Mouse (Mus musculus) bone marrow, adult 2 months (tissue): ENCODE results near the gene Hmx2.

Experiments
- CTCF ChIP-seq: fragments of 200-500 bp; IDR thresholded peaks from 2 replicates; pipeline ENCODE4 v1.5.1; 2011; ENCODE audit warnings: low read length, control low read depth; ENCODE audit not compliant: control insufficient read depth, insufficient read depth
- POLR2A ChIP-seq: fragments of 200-500 bp; IDR thresholded peaks from 2 replicates; pipeline ENCODE4 v1.6.1; 2011; ENCODE audit warnings: low read depth, mild to moderate bottlenecking, control low read depth, low read length, borderline replicate concordance; ENCODE audit not compliant: control insufficient read depth

DNA sequence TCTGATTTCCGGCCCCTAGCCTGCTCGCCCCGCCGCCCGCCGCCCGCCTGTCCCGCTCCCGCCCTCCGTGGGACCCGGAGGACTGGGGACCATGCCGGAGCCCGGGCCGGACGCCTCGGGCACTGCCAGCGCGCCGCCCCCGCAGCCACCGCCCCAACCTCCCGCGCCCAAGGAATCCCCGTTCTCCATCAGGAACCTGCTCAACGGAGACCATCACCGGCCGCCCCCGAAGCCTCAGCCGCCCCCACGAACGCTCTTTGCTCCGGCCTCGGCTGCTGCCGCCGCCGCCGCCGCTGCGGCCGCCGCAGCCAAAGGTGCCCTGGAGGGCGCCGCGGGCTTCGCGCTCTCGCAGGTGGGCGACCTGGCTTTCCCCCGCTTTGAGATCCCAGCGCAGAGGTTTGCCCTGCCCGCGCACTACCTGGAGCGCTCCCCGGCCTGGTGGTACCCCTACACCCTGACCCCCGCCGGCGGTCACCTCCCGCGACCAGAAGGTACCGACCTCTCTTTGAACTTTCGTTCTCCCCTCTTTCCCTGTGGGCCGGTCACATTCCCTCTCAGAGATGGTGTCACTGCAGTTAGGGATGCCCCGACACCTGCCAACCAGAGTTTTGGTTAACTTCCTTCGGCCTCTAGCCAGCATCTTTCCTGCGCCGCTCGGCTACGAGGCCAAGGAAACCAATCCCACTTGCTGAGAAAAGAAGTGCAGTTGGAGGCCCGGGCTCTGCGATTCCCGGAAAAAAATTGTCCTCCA is 5.5 kb upstream of the Hmx2 start:
- TF ChIP-seq CTCF = no peak
- no peak for TF ChIP-seq POLR2A
